Mouse (Mus musculus) intestine, postnatal 0 days (tissue): ENCODE measurements around the gene Cacna1h. TPM values are rescaled to one million over a fixed set of nuclear protein-coding genes. Genes with fewer than 3 reads are reported as not detected.

Source experiments
- ATAC-seq: fragments of 200-750 bp; cut with Nextera tagmentation; 2 replicates; pipeline ENCODE4 v1.8.0; 2017; ENCODE audit warnings: mild to moderate bottlenecking, moderate TSS enrichment, moderate library complexity
- H3K27ac ChIP-seq: fragments of 300-500 bp; sonication (generic); 2 replicates; pipeline ENCODE4 v1.5.1; 2014; ENCODE audit warnings: mild to moderate bottlenecking, low read depth, low read length, moderate library complexity
- H3K27me3 ChIP-seq: fragments of 300-500 bp; sonication (generic); replicated peaks from 2 replicates; pipeline ENCODE4 v1.6.1; 2014; ENCODE audit warnings: low read length, mixed read lengths; ENCODE audit not compliant: control insufficient read depth, insufficient read depth
- H3K36me3 ChIP-seq: fragments of 300-500 bp; sonication (generic); 2 replicates; pipeline ENCODE4 v1.6.1; 2014; ENCODE audit warnings: mild to moderate bottlenecking, moderate library complexity; ENCODE audit not compliant: control insufficient read depth, insufficient read depth
- H3K4me1 ChIP-seq: fragments of 300-500 bp; sonication (generic); replicated peaks from 2 replicates; pipeline ENCODE4 v1.6.1; 2014; ENCODE audit warnings: antibody characterized with exemption, low read length, mixed read lengths; ENCODE audit not compliant: control insufficient read depth, insufficient read depth
- H3K4me2 ChIP-seq: fragments of 300-500 bp; sonication (generic); replicated peaks from 2 replicates; pipeline ENCODE4 v1.6.1; 2014; ENCODE audit warnings: low read depth, mild to moderate bottlenecking, moderate library complexity
- H3K4me3 ChIP-seq: fragments of 300-500 bp; sonication (generic); 2 replicates; pipeline ENCODE4 v1.5.1; 2014; ENCODE audit warnings: low read depth, low read length
- H3K9ac ChIP-seq: fragments of 300-500 bp; sonication (generic); 2 replicates; pipeline ENCODE4 v1.6.1; 2014; ENCODE audit warnings: mild to moderate bottlenecking, low read depth, low read length
- H3K9me3 ChIP-seq: fragments of 300-500 bp; sonication (generic); 2 replicates; pipeline ENCODE4 v1.6.1; 2016; ENCODE audit warnings: mixed run types; ENCODE audit not compliant: control insufficient read depth
- CTCF ChIP-seq: sonication (generic); IDR thresholded peaks from 2 replicates; pipeline ENCODE4 v1.5.1; 2016; ENCODE audit warnings: low read depth, mild to moderate bottlenecking, control low read depth, antibody characterized with exemption, moderate library complexity
- WGBS: fragments of 180-500 bp; shearing (Covaris S2); extraction: QIAGEN DNeasy Blood & Tissue Kit; methylation state at CpG from one replicate; pipeline ENCODE4 v1.1.7; 2014; 5-methylcytosine and 5-hydroxymethylcytosine counted together
- polyA plus RNA-seq: library from polyadenylated mRNA; unstranded; fragments of >200 nt; fragmentation: Nextera tagmentation; extraction: Ambion mirVana; gene quantifications from 2 replicates; pipeline ENCODE4 v1.2.1, GENCODE M21; 2015

Gene Cacna1h
- polyA plus RNA-seq, 1 experiment from 2014 or later: 1.7 TPM

DNA sequence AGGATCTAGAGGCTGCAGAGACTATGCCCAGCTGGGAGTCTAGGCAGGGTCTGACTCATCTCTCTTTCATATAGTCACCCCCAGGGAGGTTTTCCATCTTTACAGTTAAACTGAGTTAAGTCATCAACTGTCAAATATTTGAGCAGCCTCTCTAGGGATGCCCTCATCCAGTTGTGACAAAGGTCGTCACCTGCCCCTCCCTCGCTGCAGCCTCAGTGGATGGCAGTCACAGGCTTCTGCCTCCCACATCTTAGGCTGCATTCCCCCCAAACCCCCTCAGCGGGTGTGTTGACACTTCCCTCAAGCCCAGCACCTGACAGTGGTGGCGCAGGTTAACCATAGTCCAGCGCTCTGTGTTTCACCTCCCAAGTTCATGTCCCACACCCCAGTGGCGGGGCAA is 7.8 kb upstream of the Cacna1h start:
- no peak overlapping the region for H3K27ac ChIP-seq
- no peak overlapping the region for H3K9ac ChIP-seq
- H3K4me1 ChIP-seq: no peaks in the 10 kb centered on the region
- no peak for TF ChIP-seq CTCF
- no peaks in the 10 kb centered on the region for H3K27me3 ChIP-seq
- H3K4me3 ChIP-seq: no peak overlapping the region
- no peak overlapping the region for H3K4me2 ChIP-seq
- no peaks in the 10 kb centered on the region for H3K36me3 ChIP-seq
- no peak for ATAC-seq
- WGBS: 67% methylated on average over 6 of the region's 6 CpGs
- no peaks in the 10 kb centered on the region for H3K9me3 ChIP-seq

DNA sequence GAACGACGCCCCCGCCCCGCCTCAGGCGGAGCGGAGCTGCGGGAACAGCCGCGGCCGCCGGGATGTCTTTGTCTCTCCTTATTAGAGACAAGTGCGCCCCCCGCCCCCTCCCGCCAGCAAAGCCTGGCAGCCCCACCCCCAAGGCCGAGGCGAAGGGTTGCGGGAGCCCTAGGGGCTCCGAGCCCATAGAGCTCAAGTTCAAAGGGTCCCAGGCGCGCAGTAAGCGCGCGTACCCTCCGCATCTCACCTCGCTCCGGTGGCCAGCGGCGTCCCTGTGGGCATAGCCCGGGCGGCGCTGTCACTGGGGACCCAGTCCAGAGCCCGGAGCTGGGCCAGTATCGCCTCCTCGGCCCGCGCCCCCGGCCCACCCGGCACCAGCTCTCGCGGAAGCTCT is 363 bp downstream of the Cacna1h start:
- peak; percentile 28; the same call in 1 of the 2 replicates for ATAC-seq
- Histone ChIP-seq H3K4me3 (peak overlapping the region; percentile 58), H3K4me1 (no peaks in the 10 kb centered on the region), H3K9me3 (no peaks in the 10 kb centered on the region), H3K36me3 (no peaks in the 10 kb centered on the region), H3K4me2 (peak overlapping the region; percentile 82), H3K9ac (peak overlapping the region; percentile 51), H3K27me3 (peaks cover 34% of the 10 kb centered on the region), H3K27ac (peak overlapping the region; percentile 16; the same call in 1 of the 2 replicates)
- under 1% methylated on average over 38 of the region's 40 CpGs for WGBS
- no peak for TF ChIP-seq CTCF

DNA sequence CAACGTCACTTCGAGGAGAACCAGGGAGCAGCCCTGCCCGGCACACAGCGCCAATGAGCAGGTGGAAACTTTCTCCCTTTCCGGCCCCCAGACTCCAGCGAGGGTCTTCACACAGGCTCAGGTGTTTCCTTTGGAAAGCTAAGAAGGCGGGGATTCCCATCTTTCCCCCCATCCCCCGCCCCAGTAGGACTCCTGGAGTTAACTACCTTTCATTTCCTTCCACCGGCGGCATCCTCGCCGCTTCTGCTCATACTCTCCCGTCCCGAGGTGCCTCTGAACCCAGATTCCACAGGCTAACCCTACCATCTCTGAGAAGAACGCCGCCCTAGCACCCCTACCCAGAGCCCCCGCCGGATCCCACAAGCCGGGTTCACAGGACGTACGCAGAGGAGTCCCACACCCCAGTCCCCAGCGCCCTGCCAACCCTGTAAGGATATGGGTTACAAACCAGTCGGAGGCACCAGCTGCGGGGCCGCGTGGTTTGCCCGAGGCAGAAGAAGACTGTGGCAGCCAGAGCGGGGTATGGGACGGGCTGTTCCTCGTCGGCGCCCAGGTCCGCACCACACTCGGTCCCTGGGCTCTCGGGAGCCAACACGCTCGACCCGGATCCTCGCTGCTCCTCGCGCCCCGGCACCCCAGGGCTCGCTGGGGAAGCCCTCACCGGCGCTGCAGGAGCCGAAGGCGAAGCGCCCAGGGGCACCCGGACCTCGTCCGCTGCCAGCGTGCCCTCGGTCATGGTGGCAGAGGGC is 976 bp downstream of the Cacna1h start:
- no peaks in the 10 kb centered on the region for H3K9me3 ChIP-seq
- H3K36me3 ChIP-seq: no peaks in the 10 kb centered on the region
- H3K4me3 ChIP-seq: peak overlapping the region; percentile 58
- no peak for TF ChIP-seq CTCF
- H3K27ac ChIP-seq: peak overlapping the region; percentile 16; the same call in 1 of the 2 replicates
- peak overlapping the region; percentile 82 for H3K4me2 ChIP-seq
- no peaks in the 10 kb centered on the region for H3K4me1 ChIP-seq
- peak overlapping the region; percentile 51 for H3K9ac ChIP-seq
- peaks cover 34% of the 10 kb centered on the region for H3K27me3 ChIP-seq
- under 1% methylated on average over 53 of the region's 53 CpGs for WGBS
- no peak for ATAC-seq

DNA sequence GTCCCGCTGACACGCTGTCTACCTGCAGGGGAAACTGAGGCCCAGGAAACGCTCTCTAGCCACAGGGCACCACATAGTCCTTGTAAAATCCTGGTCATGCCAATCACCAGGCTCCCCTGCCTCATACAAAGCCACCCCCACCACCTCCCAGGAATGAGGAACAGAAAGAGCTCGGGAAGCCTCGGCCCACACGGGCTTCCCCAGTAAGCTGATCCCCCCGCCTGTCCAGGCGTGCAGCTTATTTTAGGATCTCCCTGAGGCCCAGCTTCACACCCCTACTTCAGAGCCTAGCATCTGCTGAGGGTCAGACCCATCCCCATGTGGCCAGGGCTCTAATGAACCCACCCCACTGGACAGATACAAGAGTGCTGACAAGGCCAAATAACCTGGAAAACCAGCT is 3.0 kb downstream of the Cacna1h start:
- no peak overlapping the region for H3K4me2 ChIP-seq
- H3K27ac ChIP-seq: no peak overlapping the region
- H3K9me3 ChIP-seq: no peaks in the 10 kb centered on the region
- no peaks in the 10 kb centered on the region for H3K36me3 ChIP-seq
- no peak for ATAC-seq
- H3K27me3 ChIP-seq: peaks cover 34% of the 10 kb centered on the region
- H3K9ac ChIP-seq: no peak overlapping the region
- no peaks in the 10 kb centered on the region for H3K4me1 ChIP-seq
- no peak overlapping the region for H3K4me3 ChIP-seq
- WGBS: 65% methylated on average over 8 of the region's 8 CpGs
- no peak for TF ChIP-seq CTCF

DNA sequence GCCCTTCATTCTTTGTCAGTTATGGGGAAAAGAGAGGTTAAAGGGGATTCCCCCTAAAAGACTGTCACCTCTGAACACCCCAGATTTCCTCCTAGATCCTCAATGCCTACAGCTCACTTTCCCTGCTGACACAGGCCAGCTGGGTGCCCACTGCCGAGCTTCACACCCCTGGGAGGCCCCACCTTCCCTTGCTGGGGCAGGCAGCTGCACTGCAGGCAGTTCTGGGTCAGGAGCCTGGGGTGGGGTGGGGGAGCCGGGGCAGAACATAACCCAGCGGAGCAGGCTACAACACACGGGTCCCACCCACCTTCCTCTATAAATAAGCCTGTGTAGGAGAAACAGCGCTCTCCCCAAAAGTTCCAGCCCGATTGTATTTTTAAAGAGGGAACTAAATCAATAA is 3.7 kb downstream of the Cacna1h start:
- H3K36me3 ChIP-seq: no peaks in the 10 kb centered on the region
- no peak overlapping the region for H3K27ac ChIP-seq
- H3K9me3 ChIP-seq: no peaks in the 10 kb centered on the region
- no peak overlapping the region for H3K9ac ChIP-seq
- H3K4me1 ChIP-seq: no peaks in the 10 kb centered on the region
- no peak for ATAC-seq
- no peak for TF ChIP-seq CTCF
- H3K27me3 ChIP-seq: peaks cover 30% of the 10 kb centered on the region
- H3K4me3 ChIP-seq: no peak overlapping the region
- H3K4me2 ChIP-seq: no peak overlapping the region
- WGBS: 38% methylated on average over 6 of the region's 6 CpGs

DNA sequence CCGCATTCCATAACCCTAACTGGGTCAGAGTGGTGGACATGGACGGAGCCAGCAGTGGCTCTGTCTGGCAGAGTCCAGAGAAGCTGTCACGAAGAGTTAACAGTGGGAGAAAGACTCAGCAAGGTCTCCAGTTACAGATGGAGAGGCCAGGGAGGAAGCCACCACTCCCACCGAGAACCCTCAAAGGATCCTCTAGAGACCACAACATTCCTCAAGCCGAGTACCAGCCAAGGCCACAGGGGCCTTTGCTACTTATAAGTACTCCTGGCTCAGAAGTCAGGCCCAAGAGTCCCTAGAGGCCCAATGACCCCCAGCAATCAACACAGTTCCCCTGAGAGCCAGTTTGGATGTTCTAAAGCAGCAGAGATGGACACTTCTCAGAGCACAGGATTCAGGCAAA is 4.3 kb downstream of the Cacna1h start:
- H3K4me2 ChIP-seq: no peak overlapping the region
- H3K4me3 ChIP-seq: no peak overlapping the region
- no peaks in the 10 kb centered on the region for H3K9me3 ChIP-seq
- no peak for TF ChIP-seq CTCF
- 67% methylated on average over 5 of the region's 5 CpGs for WGBS
- no peak for ATAC-seq
- no peak overlapping the region for H3K9ac ChIP-seq
- no peaks in the 10 kb centered on the region for H3K36me3 ChIP-seq
- H3K4me1 ChIP-seq: no peaks in the 10 kb centered on the region
- peaks cover 28% of the 10 kb centered on the region for H3K27me3 ChIP-seq
- no peak overlapping the region for H3K27ac ChIP-seq
